Mouse (Mus musculus): Measurements from ENCODE around the gene Gpx5.

The Gpx5 gene

DNA sequence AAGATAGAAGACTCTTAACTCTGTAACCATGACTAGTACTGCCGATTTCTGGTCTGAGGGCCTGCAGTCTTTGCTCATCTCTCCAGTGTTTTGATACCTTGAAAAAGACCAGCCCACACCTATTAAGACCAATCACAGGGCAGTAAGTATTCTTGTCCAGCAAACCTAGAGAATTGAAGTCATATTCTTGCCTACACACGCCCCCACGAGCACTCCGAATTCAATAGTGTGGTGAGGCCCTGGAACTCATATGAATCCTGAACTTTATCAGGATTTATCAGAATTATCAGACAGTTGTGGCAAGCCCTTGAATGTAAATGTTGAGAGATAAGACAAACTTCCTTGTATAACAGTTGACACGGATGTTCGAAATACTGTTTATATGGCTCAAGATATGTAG lies at the start of gene Gpx5:
Gene Gpx5 (minus strand): TSS at position 101 of the 400 bp plus-strand sequence.
- H3K36me3 ChIP-seq (ENCODE audit: control insufficient read depth, insufficient read depth, low read length, poor library complexity, severe bottlenecking): no peaks in the 10 kb centered on the region
- H3K27me3 ChIP-seq (ENCODE audit: control insufficient read depth, insufficient read depth, low read length, poor library complexity, severe bottlenecking): no peaks in the 10 kb centered on the region
- no peak for DNase-seq (ENCODE audit: low read depth, low spot score)

DNA sequence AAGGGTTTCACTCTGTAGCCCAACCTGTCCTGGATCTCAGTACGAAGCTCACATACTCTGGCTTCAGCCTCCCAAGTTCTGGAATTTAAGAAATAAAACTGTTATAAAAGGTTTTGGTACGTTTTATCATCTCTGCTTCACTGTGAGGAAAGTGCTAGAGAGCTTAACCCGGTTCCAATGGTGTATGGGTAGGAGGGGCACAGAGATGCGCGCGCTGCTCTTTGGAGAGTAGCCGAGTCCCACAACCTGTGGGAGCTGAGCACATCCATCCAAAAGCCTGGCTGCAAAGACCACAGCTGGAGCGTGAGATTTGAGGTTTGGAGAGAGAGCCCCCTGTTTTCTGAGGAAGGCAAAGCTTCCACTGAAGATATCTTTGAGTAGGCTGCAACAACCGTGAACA lies 34.9 kb upstream of the Gpx5 start:
- Histone ChIP-seq H3K27me3 (ENCODE audit: control insufficient read depth, insufficient read depth, low read length, poor library complexity, severe bottlenecking) (no peaks in the 10 kb centered on the region), H3K36me3 (ENCODE audit: control insufficient read depth, insufficient read depth, low read length, poor library complexity, severe bottlenecking) (no peaks in the 10 kb centered on the region)
- DNase-seq (ENCODE audit: low read depth, low spot score): no peak

DNA sequence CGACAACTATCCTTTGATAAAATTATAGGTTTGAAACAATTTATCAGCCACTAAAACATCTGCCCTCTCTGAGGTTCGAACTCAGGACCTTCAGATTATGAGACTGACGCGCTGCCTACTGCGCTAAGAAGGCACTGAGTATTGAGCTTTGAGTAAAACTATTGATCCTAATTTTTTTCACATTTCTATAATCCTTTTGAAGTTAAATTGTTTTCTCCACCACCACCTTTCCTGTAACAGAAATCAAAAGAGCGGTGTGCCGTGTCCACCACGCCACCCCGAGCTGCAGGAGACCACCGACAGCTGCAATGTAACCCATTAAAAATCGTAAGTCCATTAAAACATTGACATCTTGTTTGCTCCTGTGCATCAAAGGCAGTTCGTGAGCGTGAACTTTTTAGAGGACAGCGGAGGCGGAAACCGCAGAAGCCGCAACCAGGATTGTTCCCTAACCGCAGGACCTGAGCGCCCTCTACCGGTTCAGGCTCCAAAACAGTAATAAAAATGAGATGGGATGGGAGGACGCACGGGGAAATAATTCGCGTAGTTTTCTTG lies 34.2 kb upstream of the Gpx5 start:
- H3K36me3 ChIP-seq (ENCODE audit: control insufficient read depth, insufficient read depth, low read length, poor library complexity, severe bottlenecking): no peaks in the 10 kb centered on the region
- DNase-seq (ENCODE audit: low read depth, low spot score): peak; percentile 44
- H3K27me3 ChIP-seq (ENCODE audit: control insufficient read depth, insufficient read depth, low read length, poor library complexity, severe bottlenecking): no peaks in the 10 kb centered on the region

DNA sequence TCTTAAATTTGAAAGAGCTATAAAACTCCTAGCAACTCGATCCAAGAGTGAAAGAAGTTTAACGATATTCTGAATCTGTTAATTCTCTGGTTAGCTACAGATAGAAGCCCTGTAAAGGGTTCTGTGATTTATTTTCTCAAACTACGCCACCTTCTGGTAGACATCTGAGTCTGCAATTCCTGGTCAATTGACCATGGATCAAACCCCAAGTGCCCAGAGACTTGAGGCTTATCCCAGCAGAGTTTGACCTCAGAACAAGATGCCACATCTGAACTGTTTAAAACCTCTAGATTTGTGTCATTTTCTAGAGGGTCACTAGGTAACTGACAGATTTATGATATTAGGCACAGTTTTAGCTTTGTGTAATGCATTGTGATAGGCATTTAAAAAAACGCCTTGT lies 33.7 kb upstream of the Gpx5 start:
- DNase-seq (ENCODE audit: low read depth, low spot score): no peak

DNA sequence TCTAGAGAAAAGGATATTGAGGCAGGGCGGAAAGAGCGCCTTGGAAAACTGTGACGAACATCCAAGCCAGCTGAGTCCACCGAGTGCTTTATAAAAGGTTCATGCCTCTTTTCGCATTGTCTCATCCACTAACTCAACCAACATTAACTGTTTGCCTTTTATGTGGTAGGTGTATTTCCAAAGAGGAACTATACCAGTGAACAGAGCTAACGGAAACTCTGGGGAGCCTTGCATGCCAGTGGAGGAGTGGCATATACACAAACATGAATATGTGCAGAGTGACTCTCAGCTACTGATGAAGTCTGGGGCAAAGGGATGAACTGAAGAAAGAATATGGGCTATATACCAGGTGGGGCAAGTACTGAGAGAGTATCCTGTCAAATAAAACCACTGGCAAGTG lies 30.9 kb upstream of the Gpx5 start:
- H3K36me3 ChIP-seq (ENCODE audit: control insufficient read depth, insufficient read depth, low read length, poor library complexity, severe bottlenecking): no peaks in the 10 kb centered on the region
- H3K27me3 ChIP-seq (ENCODE audit: control insufficient read depth, insufficient read depth, low read length, poor library complexity, severe bottlenecking): no peaks in the 10 kb centered on the region
- DNase-seq (ENCODE audit: low read depth, low spot score): no peak

More for the DNA sequence above, 33.7 kb upstream of the Gpx5 start:
- H3K27me3 ChIP-seq (ENCODE audit: control insufficient read depth, insufficient read depth, low read length, poor library complexity, severe bottlenecking): no peaks in the 10 kb centered on the region
- H3K36me3 ChIP-seq (ENCODE audit: control insufficient read depth, insufficient read depth, low read length, poor library complexity, severe bottlenecking): no peaks in the 10 kb centered on the region

DNA sequence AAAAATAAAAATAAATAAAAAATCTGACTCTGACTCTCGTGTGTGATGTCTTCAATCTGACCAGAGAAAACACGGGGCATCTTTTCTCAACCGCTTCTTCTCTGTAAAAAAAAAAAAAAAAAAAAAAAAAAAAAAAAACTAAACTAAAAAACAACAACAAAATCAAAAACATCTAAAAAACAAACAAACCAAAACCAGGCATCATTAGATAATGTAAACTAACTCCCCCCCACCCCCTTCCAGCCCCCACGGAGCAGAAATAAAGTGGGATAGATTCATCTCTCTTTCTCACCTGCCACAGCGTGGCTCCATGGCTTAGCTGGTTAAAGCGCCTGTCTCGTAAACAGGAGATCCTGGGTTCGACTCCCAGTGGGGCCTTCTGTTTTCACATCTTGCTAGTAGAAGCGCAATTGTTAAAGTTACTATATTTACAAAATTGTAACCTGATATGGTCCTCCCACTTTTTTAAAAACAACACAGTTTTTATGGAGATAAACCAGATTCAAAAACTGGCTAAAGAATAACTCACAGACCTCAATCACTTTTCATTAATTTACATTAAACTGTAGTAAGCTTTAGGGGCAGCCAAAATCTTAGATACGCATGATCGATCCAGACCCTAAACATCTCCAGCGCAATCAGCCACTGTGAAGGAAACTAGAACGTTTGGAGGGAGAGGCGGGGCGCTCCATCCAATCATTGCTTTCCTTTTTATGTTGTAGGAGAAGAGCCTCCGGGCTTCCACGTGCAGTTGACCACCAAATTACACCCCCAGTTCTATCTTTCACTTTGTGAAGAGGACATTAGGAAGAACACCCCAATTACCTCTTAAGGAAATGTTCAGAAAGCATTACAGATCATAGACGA lies 30.2 kb upstream of the Gpx5 start:
- no peak for DNase-seq (ENCODE audit: low read depth, low spot score)
- Histone ChIP-seq H3K27me3 (ENCODE audit: control insufficient read depth, insufficient read depth, low read length, poor library complexity, severe bottlenecking) (no peaks in the 10 kb centered on the region), H3K36me3 (ENCODE audit: control insufficient read depth, insufficient read depth, low read length, poor library complexity, severe bottlenecking) (no peaks in the 10 kb centered on the region)

DNA sequence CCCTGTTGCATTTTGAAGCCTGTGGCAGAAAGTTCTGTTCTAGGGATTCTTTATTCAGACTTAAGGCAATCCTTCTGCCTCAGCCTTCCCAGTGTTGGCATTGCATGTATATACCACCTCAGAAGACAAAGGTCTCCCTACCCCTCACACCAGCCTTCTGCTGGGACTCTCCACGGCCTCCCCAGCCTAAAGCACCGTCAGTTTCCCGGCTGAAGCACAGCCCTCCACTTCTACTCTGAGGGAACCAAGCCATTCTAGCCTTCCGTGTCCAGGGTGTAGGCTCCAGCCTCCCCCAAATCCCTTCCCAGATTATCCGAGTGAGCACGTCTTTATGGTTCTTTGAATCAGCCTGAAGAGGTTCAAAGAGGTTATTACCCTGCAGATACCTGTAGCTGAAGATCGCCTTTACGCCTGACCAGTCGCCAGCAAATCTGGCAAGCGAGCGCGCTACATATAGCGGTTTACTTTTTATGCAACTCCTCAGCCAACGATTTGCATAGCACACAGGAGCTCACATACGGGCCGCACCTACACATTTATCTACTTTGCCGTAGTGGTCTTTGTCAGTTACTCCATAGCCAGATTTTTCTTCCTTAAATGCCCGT lies 29.5 kb upstream of the Gpx5 start:
- Histone ChIP-seq H3K27me3 (ENCODE audit: control insufficient read depth, insufficient read depth, low read length, poor library complexity, severe bottlenecking) (no peaks in the 10 kb centered on the region), H3K36me3 (ENCODE audit: control insufficient read depth, insufficient read depth, low read length, poor library complexity, severe bottlenecking) (no peaks in the 10 kb centered on the region)
- no peak for DNase-seq (ENCODE audit: low read depth, low spot score)

DNA sequence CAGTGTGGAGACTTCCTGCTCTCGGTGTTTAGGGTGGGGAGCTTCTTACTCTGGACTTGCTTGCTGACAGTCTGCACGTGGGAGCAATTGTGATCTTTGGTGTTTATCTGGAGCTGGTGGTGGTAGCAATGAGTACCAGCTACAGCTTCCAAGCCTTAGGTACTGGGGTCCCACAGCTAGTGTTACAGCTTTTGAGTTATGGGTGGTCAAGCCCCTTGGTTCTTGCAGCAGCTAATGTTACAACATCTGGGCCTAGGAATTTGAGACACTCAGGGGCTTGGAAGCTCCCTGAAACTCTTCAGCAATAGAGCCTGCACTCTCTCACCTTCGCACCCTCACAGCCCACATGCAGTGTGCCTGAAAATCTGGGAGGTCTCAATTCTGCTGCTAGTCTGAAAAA lies 27.7 kb upstream of the Gpx5 start:
- Histone ChIP-seq H3K27me3 (ENCODE audit: control insufficient read depth, insufficient read depth, low read length, poor library complexity, severe bottlenecking) (no peaks in the 10 kb centered on the region), H3K36me3 (ENCODE audit: control insufficient read depth, insufficient read depth, low read length, poor library complexity, severe bottlenecking) (no peaks in the 10 kb centered on the region)
- no peak for DNase-seq (ENCODE audit: low read depth, low spot score)

DNA sequence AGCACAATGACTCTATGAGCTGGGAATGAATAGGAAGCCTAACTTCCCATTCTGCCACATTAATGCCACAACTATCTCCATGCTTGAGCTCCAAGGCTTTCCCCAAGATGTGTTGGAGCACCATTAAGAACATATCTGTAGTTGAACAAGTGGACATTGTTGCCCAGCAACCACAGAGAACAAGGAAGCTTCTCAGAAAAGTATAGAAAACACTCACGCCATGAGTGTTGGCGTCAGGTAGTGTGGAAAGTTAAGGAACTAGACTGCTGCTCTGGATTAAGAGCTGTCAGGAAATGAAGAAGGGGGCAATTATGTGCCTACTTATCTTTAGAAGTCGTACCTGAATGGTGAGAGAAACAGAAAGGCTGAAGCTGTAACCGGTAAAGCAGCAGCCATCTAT lies 21.4 kb upstream of the Gpx5 start:
- H3K36me3 ChIP-seq (ENCODE audit: control insufficient read depth, insufficient read depth, low read length, poor library complexity, severe bottlenecking): no peaks in the 10 kb centered on the region
- no peaks in the 10 kb centered on the region for H3K27me3 ChIP-seq (ENCODE audit: control insufficient read depth, insufficient read depth, low read length, poor library complexity, severe bottlenecking)
- DNase-seq (ENCODE audit: low read depth, low spot score): no peak

DNA sequence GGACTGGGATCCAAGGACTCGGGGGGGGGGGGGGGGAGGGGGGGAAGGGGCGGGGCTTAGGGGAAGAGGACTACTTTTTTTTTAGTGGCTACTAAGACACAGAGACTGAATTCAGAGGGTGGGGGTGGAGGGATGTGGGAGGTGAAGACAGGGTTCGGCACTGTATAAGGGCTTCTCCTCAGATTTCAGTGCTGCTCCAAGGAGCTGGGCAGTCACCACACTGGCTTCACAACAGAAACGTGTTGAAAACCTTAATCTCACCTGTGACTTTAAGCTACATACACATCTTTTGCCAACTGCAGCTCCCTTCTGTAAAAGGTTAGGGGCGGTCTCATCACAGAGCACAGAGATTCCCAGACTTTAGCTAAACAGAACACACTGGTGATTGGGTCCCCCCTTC lies 20.3 kb upstream of the Gpx5 start:
- Histone ChIP-seq H3K27me3 (ENCODE audit: control insufficient read depth, insufficient read depth, low read length, poor library complexity, severe bottlenecking) (no peaks in the 10 kb centered on the region), H3K36me3 (ENCODE audit: control insufficient read depth, insufficient read depth, low read length, poor library complexity, severe bottlenecking) (no peaks in the 10 kb centered on the region)
- DNase-seq (ENCODE audit: low read depth, low spot score): no peak

DNA sequence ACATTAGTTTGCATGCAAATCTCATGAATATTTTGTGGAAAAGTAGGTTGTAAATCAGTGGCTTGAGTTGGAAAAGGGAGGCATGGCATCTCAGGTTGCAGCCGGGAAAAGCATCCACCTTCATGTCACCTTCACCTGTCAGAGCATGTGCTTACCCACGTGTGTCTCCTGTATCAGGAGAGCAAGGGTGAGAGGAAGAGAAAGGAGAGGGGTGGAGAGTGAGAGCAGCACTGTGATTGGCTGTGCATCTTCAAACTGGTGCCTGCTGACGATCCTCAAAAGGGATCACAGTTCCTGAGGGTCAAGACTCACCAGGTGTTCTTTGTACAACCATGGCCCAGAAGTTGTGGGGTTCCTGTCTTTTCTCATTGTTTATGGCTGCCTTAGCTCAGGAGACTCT lies 19.4 kb upstream of the Gpx5 start, which contains the start of gene Gpx6:
Gene Gpx6 (plus strand): TSS at position 200 of the 400 bp plus-strand sequence.
- no peaks in the 10 kb centered on the region for H3K36me3 ChIP-seq (ENCODE audit: control insufficient read depth, insufficient read depth, low read length, poor library complexity, severe bottlenecking)
- no peak for DNase-seq (ENCODE audit: low read depth, low spot score)
- H3K27me3 ChIP-seq (ENCODE audit: control insufficient read depth, insufficient read depth, low read length, poor library complexity, severe bottlenecking): no peaks in the 10 kb centered on the region

DNA sequence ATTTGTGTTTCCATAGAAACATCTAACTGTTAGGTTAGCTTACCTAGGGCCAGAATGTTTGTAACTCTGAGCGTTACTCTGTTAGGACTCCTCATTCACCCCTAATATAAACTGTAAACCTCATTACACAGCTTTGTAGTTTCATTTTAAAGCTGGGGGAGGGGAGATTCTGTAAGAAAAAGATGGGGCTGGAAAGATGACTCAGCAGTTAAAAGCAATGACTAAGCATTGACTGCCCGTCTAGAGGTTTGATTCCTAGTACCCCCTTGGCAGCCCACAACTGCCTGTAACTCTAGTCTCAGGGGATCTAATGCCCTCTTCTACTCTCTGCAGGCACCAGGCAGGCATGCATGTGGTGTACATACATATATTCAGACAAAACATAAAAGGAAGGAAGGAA lies 17.3 kb upstream of the Gpx5 start:
- no peaks in the 10 kb centered on the region for H3K27me3 ChIP-seq (ENCODE audit: control insufficient read depth, insufficient read depth, low read length, poor library complexity, severe bottlenecking)
- DNase-seq (ENCODE audit: low read depth, low spot score): no peak
- no peaks in the 10 kb centered on the region for H3K36me3 ChIP-seq (ENCODE audit: control insufficient read depth, insufficient read depth, low read length, poor library complexity, severe bottlenecking)

DNA sequence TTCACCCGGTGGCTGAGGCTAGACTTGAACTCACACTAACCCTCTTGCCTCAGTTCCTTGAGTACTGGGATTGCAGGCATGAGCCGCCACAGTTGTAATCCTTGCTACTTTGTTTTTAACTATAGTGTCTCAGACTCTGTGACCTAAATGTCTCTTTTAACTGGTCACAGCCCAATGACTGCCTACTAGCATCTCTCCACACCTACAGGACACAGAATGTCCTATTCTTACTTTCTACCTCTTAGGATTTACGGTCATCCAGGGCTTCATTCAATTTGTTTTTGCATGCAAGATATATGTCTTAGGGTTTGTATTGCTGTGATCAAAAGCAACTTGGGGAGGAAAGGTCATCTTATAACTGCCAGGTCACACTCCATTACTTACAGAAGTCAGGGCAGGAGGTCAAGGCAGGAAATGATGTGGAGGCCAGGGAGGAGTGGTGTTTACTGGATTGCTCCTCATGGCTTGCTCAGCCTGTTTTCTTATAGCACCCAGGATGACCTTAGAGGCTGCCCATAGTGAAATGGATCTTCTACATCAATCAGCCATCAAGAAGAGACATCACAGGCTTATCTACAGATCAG lies 12.0 kb upstream of the Gpx5 start:
- no peaks in the 10 kb centered on the region for H3K36me3 ChIP-seq (ENCODE audit: control insufficient read depth, insufficient read depth, low read length, poor library complexity, severe bottlenecking)
- no peaks in the 10 kb centered on the region for H3K27me3 ChIP-seq (ENCODE audit: control insufficient read depth, insufficient read depth, low read length, poor library complexity, severe bottlenecking)
- no peak for DNase-seq (ENCODE audit: low read depth, low spot score)

DNA sequence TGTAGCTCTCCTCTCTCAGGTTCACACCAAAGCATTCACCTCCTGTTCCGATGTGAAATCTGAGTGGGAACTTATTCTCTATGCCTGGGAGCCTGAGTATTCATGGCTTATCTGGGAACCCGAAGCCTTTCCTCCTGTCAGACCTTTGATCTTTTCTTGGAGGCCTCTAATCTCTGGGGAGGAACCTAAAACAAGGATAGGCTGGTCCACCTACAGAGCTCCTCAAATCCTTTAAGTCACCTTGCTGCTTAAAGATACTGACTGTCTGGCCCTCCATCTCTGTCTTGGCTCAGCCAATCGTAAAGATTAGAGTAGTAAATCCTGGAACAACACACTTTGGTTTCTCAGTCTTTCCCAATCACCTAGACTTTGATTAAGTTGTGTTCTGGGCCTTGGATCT lies 6.0 kb upstream of the Gpx5 start:
- no peak for DNase-seq (ENCODE audit: low read depth, low spot score)
- H3K27me3 ChIP-seq (ENCODE audit: control insufficient read depth, insufficient read depth, low read length, poor library complexity, severe bottlenecking): no peaks in the 10 kb centered on the region
- no peaks in the 10 kb centered on the region for H3K36me3 ChIP-seq (ENCODE audit: control insufficient read depth, insufficient read depth, low read length, poor library complexity, severe bottlenecking)

DNA sequence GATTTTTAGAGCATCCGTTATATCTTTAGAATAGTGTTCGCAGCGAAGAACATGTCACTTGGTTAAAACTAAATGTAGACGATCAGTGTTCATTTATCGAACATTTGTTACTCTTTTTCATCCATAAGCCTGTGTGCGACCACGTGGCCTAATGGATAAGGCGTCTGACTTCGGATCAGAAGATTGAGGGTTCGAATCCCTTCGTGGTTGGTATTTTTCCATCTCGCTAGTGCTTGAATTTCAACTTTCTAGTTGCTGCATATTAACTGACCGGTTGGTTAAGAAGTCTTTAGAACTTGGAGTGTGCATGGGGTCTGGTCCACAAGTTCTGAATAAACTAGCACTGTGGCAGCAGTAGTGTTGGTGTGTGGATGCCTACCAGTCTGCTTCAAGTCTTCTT lies 13.0 kb downstream of the Gpx5 start:
- peak; percentile 71 for DNase-seq (ENCODE audit: low read depth, low spot score)
- Histone ChIP-seq H3K27me3 (ENCODE audit: control insufficient read depth, insufficient read depth, low read length, poor library complexity, severe bottlenecking) (peaks cover 4% of the 10 kb centered on the region; the same call in 1 of the 2 replicates), H3K36me3 (ENCODE audit: control insufficient read depth, insufficient read depth, low read length, poor library complexity, severe bottlenecking) (no peaks in the 10 kb centered on the region)

All from splenic B cell, adult 2 months (primary cell).